Mouse (Mus musculus) lung, postnatal 25 days (tissue): ENCODE measurements around the gene Opcml.

Experiments used
- DNase-seq: peaks from one replicate; pipeline ENCODE4 v3.0.0; 2022; ENCODE audit warnings: low spot score

The Opcml gene

DNA sequence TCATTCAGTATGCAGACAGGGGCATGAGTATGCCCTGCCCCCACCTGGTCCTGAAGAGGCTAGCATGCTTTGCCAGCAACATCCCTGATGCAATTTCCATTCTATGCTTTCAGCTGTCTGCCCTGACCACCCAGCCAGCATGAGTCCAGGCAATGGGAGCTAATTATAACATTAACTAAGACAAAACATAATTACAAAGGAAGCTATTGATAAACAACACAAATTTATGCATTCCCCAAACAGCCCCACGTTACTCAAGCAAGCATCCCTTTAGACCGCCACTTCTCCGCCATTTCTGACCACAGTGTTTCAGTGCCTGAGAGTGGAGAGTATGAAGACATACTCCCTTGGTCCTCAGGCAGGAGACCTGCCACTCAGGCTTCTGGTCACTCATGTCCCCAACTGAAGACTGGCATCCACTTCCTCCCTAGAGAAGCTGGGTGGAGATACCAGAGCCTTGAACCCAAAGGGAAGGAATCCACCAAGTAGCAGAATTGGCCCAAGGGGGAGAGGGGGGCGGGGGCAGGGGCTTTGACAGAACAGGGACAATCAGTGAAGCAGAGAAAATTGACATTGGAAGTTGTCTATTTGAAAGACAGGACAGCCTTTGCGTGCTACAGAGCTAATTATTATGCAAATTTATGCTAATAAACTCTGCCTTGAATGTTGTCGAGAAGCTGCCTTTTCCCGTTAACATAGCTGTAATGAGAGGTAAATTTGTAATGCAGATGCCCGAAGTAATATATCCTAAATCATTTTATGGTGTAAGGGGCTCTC, 464.7 kb downstream of the Opcml start:
- no peak for DNase-seq

DNA sequence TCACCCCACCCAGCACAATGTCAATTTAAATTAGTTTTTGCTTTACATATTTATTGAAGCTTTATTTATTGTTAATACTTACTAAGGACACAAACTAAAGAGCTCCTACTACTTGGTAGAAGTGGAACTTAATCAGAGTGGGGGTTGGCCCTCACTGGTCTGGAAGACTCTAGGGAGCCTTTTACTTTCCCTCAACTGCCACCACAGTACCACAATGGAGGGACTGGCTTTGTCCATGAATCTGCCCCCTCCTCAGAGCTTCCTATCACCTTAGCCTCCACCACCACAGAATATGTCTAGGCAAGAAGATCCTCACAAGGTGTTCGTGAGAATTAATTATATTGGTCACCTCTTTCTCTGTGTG, 465.3 kb downstream of the Opcml start:
- DNase-seq = no peak

DNA sequence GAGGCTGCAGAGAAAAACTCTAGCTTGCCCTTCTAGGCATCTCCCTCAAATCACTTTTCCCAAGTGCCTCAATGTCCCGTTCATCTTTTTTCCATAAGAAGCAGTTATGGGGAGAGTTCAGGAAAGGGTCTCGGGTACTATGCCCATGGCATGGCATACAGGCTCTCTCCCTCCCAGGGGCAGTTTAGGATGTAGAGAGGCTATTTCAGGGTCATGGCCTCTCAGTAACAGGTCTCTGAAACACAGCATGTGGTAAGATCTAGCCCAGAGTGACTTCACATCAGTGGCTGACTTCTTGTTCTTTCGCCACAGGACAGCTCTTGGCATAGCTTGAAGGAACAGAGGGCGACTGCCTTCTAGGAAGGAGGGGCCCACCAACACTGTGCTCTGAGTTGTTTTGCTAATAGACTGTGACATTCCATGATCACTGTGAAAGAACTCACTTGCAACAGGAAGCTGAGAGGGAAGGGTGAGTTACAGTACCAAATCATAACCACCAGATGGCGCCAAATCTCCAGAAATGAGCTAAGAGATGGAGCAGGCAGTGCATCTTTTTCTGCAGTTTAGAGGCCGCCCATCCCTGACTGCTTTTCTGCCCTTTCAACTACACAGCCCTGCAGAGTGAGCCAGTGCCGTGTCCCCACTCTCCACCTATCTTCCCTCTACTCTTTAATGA, 470.6 kb downstream of the Opcml start:
- DNase-seq = peak; percentile 54

DNA sequence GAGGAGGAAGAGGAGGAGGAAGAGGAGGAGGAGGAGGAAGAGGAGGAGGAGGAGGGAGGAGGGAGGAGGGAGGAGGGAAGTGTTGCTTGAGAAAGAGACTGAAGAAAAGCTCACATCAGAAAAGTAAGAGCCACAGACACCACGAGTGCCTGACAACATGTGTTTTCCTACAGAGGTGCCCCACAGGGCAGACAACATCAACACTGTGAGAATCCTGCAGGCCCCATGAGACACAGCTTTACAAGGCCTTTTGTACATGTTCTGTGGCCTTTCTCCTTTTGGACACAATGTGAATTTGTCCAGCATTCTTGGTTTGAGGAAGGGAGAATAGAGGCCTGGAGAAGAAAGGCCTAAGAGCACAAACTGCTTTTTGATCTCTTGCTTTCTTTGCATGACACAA, 471.4 kb downstream of the Opcml start:
- no peak for DNase-seq

DNA sequence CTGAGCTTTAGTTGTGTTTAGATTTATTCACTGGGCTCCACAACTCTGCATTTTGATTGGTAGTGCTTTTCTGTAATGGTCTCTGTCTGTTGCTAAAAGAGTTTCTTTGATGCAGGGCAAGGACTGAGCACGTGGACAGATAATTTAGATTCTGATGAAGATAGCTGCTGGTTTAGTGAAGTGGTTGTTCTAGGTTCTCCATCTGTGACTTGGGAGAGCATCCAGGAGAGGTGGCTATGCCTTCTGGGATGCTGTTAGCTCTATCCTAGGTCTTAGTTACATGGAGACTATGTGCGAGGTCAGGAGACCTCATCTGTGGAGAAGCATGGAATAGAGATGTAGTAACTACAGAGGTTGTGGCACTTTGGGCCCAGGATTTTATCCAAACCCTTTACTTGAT, 472.3 kb downstream of the Opcml start:
- DNase-seq = no peak

DNA sequence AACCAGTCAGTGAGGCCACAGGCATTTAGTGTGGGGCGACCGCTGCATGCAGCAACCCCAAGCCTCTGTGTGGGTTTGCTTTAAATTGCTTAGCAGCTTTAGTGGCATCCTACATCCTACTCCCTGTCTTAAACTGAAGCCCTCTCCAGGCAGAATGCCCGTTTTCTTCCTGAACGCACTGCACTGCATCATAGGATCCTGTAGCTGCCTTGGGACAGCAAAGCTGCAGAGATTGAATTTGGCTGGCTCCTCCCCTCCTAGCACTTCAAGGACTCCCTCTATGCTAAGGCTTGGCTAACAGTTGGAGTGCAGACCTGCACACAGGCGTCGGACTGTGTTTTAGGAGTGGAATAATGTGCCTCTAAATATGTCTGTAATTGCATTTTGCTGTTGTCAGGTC, 474.2 kb downstream of the Opcml start:
- no peak for DNase-seq

DNA sequence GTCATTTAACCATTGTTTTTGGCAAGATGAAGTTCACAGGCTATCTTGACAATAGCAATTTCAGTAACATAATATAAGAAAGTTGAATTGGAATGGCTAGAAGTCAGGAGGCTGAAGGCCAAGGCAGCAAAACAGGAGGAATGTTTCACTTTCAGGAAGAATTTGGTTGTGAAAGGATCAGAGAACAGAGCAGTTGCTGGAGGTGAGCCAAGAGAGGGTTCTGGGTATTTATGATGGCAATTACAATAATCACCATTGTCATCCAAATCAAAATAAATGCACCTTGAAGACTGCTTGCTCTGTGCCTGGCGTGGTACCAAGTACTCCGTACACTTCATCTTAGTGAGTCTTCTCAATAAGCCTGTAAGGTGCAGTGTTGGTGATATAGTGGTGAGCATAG, 483.2 kb downstream of the Opcml start:
- no peak for DNase-seq

DNA sequence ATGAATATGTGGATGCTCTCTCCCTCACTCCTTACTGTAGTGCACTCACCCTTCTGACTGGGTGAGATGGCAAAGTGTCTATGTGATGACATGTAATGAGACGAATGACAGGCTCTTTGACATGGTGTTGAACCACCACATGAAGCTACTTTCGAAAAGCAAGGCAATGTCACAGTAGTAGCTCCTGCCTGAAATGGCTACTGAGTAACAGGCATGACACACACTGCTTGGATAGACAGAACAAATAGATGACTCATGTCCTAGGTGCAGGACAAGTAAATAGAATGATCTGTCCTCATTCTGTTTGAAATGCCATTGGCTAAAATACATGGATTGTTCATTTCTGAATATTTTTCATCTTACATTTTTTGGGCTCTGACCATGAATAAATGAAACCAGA, 488.0 kb downstream of the Opcml start:
- no peak for DNase-seq

DNA sequence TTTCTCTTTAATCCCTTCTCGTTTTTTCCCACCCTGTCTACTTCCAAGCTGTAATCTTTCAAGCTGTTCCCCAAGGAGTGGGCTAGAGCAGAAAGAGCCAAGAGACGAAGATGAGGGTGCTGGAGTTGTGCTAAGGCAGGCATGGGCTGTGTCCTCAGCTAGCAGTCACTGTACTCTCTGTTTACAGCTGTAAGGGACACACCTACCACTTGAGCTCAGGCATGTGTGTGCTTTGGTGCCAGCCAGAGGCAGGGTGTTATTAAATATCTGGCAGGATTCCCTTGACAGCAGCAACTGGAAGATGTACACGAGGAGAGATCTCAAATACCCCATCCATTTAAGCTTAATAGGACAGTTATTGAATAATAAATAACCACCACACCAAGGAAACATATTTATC, 490.4 kb downstream of the Opcml start:
- peak; percentile 7 for DNase-seq

DNA sequence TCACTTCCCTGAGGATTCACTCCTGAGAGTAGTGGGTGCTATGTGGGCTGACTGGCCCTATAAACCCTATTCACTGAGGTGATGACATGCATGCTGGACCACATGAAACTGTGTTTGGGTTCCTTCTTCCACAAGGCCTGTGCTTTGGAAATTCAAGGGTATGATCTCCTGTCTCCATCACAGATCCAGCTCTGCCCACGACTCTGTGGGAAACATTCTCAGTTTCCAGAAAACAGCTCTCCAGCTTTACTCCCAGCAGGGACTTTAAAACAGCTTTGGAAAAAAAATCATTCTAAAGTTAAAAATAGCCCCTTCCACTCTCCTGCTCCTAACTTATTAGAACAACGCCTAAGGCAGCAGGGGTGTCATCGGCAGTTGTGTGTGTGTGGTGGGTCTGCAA, 491.0 kb downstream of the Opcml start:
- no peak for DNase-seq

DNA sequence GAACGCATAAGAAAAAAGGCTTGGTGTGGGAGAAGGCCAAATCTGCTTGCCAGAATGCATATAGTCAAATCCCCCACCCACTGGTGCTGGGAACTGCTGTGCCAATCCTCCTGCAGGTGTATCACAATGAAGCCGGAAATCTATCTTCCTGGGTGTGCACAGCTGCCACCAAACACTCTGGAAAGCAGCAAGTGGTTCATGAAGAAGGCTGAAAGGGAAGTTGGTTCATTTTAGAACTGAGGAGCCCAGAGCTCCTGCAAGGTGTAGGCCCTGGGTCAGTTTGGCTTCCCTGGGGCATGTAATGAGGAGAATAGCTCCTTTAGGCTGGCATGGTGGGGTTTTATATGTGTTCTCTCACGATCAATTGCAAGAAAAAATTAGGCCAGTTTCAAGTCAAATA, 494.4 kb downstream of the Opcml start:
- DNase-seq = no peak

DNA sequence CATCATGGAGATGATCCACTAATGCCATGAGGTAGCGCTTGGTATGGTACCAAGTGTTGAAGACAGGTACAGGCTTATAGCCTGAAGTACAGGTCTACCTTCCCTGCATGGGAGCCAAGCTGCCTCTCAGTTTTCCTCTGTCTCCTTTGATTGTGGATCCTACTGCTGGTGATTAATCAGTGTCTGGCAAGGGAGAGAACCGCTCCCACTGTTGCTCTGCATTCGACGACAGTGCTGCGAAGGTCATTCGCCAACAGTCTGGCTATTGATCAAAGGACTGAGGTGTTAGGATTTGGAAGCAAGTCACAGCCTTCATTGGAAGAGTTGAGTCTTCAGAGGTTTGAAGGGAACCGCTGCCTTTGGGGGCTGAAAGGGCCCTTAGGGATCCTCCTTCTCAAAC, 495.8 kb downstream of the Opcml start:
- no peak for DNase-seq

DNA sequence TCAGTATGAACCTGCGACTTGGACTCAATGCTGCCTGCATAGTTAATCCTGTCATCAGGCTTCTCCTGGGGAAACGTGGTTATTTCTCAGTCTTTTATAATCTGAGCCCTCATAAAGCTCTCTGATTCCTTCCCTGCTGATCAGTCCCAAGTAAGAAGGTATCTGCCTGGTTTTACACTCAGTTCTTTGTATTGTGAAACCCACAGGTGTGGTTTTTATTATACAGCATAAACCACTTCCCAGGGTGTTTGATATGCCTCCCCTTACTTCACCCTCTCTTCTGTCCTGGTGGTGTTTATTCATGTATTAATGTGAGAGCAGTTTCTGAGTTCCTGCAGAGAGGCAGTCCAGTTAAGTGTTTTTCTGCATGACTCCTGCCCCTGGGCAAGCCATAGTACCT, 496.9 kb downstream of the Opcml start:
- DNase-seq = no peak

DNA sequence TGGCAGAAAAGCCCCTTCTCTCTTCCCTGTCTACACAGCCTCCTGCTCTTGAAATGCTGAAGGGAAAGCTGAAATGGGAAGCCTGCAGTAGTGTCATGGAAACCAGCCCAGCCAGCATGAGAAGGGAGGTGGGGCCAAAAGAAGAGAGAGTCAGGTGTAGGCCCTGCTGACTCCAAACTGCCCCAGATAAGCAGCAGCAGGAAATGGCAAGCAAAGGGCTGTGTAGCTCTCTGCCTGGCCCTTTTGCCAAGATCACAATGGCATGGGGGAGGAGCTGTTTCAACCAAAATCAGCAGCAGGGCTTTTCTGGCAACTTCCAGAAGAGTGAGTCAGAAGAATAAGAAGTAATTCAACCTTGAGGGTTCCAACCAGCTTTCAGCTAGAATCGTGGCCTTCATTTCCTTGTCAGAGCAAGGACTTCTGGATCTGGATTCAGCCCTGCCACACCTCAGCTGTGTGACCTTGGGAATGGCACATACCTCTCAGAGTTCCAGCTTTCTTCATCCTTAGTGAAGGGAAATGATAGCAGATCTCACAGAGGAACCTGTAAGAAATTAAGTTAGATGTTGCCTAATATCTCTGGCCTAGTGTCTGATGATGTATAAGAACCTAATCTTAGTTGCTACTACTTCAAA, 499.2 kb downstream of the Opcml start:
- peak; percentile 3 for DNase-seq

DNA sequence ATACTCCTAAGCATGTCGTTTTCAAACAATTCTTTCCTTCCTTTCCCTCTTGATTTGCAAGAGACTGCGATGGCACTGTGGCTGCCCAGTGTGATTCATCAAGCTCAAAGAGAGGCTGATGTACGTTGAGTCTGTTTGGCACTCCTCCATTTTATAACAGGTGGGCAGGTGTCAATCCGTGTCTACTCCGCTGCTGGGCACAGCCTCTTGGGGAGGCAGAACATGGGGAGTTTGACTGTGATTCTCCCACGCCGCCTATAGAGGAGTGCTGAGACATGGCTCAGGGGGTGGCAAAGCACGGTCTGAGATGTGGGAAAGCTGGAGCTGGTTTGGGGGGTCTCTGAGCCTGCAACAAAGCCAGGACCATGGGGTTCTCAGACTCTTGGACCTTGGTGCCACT, 513.1 kb downstream of the Opcml start:
- no peak for DNase-seq

DNA sequence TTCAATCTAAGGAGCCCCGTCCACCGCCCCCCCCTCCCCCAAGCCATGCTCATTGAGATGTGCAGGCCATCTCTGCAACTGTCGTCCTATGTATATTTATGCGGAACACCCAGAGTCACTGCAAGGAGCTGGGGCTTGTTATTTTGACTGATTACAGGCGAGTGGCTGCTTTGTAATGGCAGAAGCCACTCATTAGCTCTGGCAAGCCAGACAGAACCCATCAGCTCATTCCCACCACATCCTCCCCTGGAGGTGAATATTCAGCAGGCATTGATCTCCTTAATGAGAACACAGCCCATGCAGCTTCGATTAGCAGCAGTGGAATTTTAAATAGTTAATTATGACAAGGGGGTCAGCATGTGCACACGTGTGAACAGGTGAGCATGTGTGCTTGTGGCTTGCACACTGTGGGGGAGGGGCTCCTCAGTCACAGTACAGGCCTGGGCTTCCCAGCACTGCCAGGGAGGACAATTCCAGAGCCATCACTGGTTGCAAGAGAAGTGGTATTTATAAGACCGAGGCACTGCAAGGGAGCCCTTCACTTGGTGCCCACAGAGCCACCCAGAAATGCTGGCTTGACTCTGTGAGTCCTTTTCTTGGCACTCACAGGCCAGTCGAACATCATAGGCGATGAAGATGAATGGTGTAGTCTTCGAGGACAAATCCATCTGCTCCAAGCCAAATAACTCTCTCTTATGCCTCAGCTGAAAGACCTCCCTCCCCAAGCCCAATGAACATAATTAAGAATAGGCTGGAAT, 516.0 kb downstream of the Opcml start:
- DNase-seq = no peak

DNA sequence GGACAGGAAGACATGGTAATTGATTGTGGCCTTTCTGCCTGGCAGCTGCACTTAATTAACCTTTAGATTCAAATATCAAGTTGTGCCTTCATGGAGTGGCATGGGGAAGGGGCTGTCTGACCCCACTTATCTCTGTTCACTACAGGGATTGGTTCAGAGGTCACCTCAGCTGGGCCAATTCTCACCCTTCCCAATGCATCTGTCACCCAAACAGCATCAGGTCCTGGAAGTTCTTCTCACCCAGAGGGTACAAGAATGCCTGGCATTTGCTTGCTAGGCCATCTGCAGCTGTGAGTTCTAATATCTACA, 516.5 kb downstream of the Opcml start:
- no peak for DNase-seq

DNA sequence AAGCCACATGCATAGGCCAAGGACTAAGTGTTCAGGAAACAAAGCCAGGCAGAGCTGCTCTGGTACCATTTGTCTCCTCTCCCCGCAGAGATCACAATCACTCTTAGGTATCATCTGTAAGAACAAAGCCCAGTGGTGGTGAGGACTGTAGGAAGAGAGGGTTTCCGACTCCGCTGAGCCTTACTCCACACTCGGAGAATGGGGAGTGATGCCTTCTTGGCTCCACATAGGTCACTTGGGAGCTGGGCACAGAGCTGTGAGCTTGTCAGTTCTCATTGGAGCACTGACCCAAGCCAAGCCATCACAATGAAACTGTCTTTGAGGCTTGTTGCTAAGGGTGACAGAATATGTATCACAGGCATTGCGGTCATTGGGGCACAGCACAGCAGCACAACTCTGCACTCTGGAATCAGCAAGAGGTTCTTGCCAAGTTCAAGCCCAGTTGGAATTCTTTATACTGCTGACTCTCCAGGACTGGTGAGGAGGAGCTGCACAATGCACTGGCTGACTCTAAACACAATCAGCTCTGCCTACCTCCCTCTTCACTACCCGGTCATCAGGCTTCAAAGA, 517.0 kb downstream of the Opcml start:
- no peak for DNase-seq

DNA sequence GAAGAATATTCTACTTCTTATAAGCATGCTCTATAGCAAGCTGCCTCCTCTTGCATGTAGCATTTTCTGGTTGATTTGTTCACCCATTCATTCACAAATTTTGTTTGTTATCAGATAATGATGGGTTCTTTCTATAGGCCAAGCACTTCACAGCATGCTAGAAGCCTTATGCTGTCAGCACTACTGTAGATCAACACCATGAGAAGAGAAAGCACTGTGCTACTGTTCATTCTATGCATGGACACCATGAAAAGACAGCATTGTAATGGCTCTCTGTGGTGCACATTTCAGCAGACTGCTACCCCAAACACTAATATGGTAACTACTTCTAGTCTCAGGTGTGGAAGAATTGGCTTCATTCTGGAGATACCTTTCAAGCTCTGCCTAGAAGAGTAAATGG, 527.3 kb downstream of the Opcml start:
- DNase-seq = no peak

DNA sequence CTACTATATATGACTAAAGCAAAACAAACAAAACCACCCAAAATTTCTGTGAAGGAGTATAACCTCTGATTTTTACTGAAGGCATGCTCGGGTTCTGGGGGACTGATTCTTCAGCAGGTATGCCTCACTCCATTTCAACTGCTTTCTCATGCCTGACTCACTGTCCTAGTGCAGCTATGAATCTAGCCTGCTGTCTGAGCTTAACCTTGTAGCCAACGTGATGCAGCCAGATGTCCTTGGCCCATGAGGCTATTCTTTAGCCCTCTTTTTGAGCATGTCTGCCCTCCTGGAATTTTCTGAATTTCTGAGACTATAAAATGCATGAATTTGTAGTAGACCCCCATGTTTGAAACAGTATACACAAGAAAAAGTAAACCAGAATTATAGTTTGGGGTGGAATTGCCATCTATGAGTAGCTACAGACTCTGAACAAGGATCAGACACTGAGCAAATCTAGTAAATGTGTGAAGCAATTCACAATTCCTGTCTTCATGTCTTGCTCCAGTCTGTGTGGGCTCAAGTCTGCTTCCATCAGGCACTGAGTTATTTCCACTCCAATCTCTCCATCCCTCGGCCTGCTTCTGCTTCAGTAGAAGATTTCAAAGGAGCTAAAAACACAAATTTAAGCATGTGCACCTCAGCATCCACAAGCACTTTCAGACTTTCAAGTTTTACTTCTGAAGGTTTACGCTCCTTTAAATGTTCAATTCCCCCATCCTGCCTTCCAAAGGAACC, 528.6 kb downstream of the Opcml start:
- no peak for DNase-seq

DNA sequence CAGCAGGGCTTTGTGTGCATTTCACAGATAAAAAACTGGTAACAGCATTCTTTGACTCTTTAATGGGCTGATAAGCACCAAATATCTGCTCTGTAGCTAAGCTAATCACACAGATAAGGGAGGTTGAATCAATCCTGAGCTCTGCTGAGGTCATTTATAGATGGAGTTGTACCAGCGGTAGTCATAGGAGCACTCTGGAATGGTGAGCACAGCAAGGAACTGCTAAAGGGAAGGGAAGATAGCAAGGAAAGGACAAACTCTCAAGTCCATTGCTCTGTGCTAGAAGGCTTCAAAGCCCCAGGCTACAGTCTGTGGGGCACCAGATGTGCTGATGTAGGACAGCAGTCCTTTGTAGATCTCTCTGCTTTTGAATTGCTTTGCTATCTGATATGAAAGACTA, 529.2 kb downstream of the Opcml start:
- DNase-seq = no peak

DNA sequence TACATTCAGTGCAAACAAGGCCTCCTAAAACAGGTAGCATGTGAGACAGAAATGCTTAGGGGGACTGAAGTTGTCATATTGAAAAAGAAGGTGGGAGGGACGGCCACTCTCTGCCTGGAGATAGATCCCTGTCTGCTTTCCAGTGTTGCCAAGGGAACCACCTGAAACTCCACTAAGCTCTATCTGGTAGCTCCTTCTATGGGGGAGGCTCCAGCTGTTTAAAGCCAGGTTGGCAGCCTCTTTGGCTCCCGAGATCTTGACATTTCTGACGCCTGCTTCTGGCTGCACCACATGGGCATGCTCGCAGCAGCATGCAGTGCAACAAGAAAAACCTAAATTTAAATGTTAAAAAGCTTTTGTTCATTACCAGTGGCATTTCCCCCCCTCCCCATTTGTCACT, 537.4 kb downstream of the Opcml start:
- DNase-seq = no peak
